Mouse (Mus musculus): Measurements from ENCODE around the gene Tsks.
A peak's percentile ranks its signal among the peaks of the same experiment; 100 is the strongest.

Gene Tsks

DNA sequence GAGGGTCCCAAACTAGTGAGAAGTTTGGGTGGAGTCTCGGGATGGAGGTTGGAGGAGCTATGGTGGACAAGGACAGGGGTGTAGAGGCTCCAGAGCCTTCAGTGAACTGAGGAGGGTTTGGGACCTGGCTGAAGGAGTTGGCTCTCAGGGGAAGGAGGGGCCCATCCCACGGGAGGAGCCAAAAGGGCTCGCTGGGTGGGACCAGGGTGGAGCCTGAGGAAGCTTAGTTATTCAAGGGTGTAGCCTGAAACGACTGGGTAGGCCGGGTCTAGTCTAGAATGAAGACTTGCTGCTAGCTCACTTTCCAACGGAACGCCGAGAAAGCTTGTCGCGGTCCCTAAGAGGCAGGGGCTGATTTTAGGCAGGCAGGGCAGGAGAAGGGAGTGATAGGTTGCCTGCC lies 9.0 kb downstream of the Tsks start:
- no peak for DNase-seq (ENCODE audit: low spot score in 2 of 2)

GRCm38 (mm10) chr7:44952611-44953306 lies 9.8 kb downstream of the Tsks start:
- DNase-seq (ENCODE audit: low spot score in 2 of 2), result no peak

DNA sequence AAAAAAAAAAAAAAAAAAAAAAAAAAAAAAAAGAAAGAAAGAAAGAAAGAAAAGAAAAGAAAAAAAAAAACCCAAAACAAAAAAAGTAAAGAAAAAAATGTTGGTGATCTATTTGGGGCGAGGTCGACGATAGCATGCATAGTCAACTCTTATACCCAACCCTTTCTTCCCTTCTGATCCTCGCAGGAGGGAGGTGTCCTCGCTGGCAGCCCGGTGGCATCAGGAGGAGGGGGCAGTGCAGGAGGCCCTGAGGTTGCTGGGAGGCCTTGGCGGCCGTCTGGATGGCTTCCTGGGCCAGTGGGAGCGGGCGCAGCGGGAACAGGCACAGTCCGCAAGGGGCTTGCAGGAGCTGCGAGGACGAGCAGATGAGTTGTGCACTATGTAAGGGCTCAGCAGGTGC lies 10.6 kb downstream of the Tsks start:
- DNase-seq (ENCODE audit: low spot score in 2 of 2), result no peak

GRCm38 (mm10) chr7:44954091-44954885 lies 11.3 kb downstream of the Tsks start:
- no peak for DNase-seq (ENCODE audit: low spot score in 2 of 2)

GRCm38 (mm10) chr7:44955628-44956027 lies 12.6 kb downstream of the Tsks start:
- DNase-seq (ENCODE audit: low spot score in 2 of 2), result peak in 1 of 2 experiments; percentile 47

DNA sequence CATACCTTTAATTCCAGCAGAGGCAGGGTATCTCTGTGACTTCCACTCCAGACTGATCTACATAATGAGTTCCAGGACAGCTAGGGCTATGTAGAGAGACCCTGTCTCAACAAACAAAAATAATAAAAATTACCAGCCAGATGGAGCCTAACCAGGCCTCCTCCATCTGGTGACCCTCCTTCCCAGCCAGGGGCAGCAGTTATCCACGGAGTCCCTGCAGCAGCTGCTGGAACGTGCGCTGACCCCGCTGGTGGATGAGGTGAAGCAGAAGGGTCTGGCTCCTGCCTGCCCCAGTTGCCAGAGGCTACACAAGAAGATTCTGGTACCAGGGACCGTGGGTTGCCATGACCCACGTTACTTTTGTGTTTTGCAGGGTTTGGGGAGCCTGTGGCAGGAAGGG lies 13.3 kb downstream of the Tsks start:
- no peak for DNase-seq (ENCODE audit: low spot score in 2 of 2)

DNA sequence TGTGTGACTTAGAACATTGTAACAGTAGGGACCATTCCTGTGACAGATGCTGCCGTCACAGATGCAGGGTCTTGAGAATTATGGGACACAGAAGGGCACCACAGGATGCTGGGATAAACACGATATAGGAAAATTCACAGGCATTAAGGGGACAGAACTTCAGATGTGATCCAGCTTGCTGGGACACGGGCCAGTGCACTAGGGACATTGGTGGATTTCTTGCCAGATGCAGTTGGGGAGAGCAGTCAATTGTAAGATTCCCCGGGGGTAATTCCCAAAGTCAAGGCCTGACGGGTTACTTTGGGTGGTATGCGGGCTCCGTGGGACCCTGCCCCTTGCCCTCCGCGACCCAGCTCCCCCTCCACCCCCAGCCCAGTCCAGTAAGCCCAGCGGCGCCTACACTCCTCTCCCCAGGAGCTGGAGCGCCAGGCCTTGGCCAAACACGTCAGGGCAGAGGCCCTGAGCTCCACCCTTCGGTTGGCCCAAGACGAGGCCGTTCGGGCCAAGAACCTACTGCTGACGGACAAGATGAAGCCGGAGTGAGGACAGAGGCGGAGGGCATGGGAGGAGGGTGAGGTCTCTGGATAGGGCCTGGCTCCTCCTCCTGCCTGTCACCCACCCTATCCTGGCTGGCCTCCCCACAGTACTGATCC lies 14.3 kb downstream of the Tsks start:
- DNase-seq (ENCODE audit: low spot score in 2 of 2), result no peak

DNA sequence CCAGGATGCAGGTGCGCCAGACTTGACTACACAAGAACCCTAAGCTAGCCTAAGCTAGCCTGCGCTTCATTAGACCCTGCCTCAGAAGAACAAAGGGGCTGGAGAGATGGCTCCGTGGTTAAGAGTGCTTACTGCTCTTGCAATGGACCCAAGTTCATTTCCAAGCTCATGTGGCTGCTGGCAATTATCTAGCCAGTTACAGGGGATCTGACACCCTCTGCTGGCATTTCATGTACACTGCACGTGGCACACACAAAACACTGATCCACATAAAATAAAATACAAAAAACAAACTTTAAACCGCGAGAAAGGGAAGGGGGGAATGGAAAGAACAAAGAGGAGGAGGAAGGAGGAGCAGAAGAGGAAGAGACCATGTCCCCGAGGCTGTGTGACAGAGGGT lies 15.2 kb downstream of the Tsks start:
- DNase-seq (ENCODE audit: low spot score in 2 of 2), result peak in 1 of 2 experiments; percentile 29

DNA sequence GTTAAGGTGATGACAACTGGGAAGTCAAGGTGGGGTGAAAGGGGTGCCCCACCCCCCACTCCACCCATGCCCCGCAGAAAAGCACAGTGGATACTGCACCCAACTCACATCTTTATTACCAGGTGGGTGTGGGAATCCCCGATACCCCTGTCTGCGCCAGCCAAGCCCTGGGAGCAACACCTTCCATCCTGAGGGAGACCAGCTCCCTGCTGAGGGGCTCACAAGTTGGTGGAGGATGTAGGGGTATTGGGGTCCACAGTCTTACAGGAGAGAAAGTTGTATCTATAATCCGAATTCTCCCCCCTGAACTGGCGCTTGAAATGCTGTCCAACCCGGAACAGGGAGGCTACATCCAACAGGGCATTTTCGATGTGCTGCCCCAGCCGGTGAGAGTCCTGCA lies 16.3 kb downstream of the Tsks start:
- DNase-seq (ENCODE audit: low spot score in 2 of 2), result no peak

DNA sequence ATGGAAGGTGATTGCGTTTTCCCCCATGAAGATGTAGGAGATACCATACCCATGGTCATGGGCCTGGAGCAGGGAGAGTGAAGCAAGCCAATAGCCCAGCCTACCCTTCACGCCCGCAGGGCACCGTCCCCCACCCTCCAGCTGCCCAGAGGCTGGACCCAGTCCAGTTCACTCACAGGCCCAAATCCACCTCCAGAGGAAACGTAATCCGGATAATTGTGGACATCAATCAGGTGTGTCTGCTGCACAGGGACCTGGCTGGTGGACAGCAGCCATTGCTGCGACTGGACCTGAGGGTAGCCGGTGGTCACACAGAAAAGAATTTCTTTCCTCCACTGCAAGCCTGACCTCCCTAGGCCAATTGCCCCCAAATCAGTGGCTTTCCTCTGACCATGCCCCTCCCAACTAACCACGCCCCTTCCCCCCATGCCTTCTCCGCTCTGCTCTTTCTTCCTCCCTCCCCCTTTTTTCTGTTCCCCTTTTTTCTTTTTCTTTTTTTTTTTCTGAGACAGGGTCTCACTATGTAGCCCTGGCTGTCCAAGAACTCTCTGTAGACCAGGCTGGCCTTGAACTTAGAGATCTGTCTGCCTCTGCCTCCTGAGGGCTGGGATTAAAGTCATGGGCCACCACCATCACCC lies 17.0 kb downstream of the Tsks start:
- DNase-seq (ENCODE audit: low spot score in 2 of 2), result no peak

DNA sequence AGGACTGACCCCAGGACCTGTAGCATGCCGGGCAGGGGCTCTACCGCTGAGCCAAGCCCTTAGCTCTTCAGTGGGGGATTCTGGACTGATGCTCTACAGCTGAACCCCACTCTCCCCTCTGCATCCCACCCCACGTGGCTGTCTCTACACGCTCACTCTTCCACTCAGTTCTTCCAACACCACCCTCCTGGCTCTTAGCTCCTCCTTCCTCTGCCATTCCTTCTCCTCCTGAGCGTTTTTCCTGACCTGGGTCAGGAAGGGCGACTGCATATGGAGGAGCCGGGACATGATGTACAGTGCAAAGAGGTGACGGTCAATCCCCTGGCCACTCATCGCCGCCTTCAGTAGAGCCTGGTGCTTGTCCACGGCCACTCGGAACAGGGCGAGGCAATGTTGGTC lies 17.5 kb downstream of the Tsks start:
- DNase-seq (ENCODE audit: low spot score in 2 of 2), result no peak

GRCm38 (mm10) chr7:44962337-44962736 lies 19.3 kb downstream of the Tsks start:
- no peak for DNase-seq (ENCODE audit: low spot score in 2 of 2)

- no peak for DNase-seq (ENCODE audit: low spot score in 2 of 2)
Observed at GRCm38 (mm10) chr7:44962831-44963230, 19.8 kb downstream of the Tsks start.

DNA sequence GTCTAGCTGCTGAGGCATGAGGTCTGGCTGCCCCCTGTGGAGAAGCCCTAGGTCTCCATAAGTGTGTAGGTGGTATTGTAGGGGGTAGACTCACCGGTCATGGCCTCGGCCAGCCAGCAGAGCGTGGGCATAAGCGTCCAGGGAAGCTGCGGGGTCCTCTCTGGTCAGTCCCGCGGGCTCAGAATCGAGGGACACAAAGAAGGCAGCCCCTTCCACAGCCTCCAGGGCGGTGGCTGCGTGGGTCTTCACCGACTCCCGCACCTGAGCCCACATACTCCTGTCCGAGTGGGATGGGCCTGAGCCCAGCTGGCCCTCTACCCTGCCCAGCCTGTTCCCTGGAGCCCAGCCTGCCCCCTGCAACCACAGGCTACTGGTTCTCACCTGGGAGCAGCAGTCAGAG lies 22.0 kb downstream of the Tsks start:
- no peak for DNase-seq (ENCODE audit: low spot score in 2 of 2)

- DNase-seq (ENCODE audit: low spot score in 2 of 2), result no peak
Observed at GRCm38 (mm10) chr7:44965975-44966374, 23.0 kb downstream of the Tsks start.

GRCm38 (mm10) chr7:44966638-44967037 lies 23.6 kb downstream of the Tsks start:
- DNase-seq (ENCODE audit: low spot score in 2 of 2), result no peak

- peak; percentile 63 to 72 for DNase-seq (ENCODE audit: low spot score in 2 of 2)
Observed at GRCm38 (mm10) chr7:44970231-44970691, 27.3 kb downstream of the Tsks start.

DNA sequence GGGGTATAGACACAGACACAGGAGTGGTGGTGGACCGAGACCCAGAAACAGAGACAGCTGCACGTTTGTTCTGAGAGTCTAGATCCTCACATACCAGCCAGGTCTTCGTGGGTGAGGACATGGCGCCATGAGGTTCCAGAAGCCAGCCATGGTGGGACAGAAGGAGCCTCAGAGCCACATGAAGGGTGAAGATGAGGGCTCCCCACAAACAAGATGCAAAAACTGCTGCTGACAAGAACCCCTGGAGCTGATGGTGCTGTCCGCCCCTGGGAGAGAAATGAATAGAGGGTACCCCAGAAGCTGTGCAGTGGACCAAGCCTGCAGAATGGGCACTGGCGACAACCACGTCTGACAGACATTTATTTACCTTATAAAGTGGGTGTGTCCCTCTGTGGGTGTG lies 28.1 kb downstream of the Tsks start:
- no peak for DNase-seq (ENCODE audit: low spot score in 2 of 2)

GRCm38 (mm10) chr7:44973415-44974130 lies 30.6 kb downstream of the Tsks start:
- no peak for DNase-seq (ENCODE audit: low spot score in 2 of 2)

GRCm38 (mm10) chr7:44974383-44975116 lies 31.5 kb downstream of the Tsks start, which contains the start of gene Cpt1c:
TSS of gene Cpt1c (minus strand) at chr7:44974851.
- no peak for DNase-seq (ENCODE audit: low spot score in 2 of 2)

- no peak for DNase-seq (ENCODE audit: low spot score in 2 of 2)
Observed at GRCm38 (mm10) chr7:44975117-44975419, 32.1 kb downstream of the Tsks start.

All from thymus, postnatal 10 days (tissue).